In genomic region chr2:38987371-38987770, GRCm38 (mm10) we compare ENCODE assay signal across 17 mouse cellular contexts. TPM values are rescaled to one million over a fixed set of nuclear protein-coding genes. Genes with fewer than 3 reads are reported as not detected.
DNase-seq lines count a peak whose midpoint lies in the region; ATAC-seq and TF ChIP-seq lines count a peak whose summit lies in the region.
"Had no signal": no experiment of that assay in that cellular context is flagged by ENCODE, and none has a peak within 500 bp of the region (broad histone marks: within the 10 kb centered on the region; RNA-seq: fewer than 3 reads in every experiment).

No protein-coding gene starts in this region.

- no peaks in the 10 kb centered on the region for H3K36me3 ChIP-seq in lung, postnatal 0 days (ENCODE audit: insufficient read depth, low read length)
- H3K36me3 ChIP-seq in embryonic facial prominence, embryonic 13.5 days, result no peaks in the 10 kb centered on the region
- H3K36me3 ChIP-seq in stomach, embryonic 15.5 days, result no peaks in the 10 kb centered on the region
- H3K36me3 ChIP-seq: G1E; liver, embryonic 13.5 days had no signal

- H3K9ac ChIP-seq in lung, postnatal 0 days (replicated peaks; ENCODE audit: low read depth), result no peak overlapping the region
- no peak overlapping the region for H3K9ac ChIP-seq in embryonic facial prominence, embryonic 13.5 days
- H3K9ac ChIP-seq in stomach, embryonic 15.5 days, result no peak overlapping the region
- H3K9ac ChIP-seq: liver, embryonic 13.5 days had no signal

- no peaks in the 10 kb centered on the region for H3K27me3 ChIP-seq in lung, postnatal 0 days (replicated peaks; ENCODE audit: insufficient read depth, low read length)
- no peaks in the 10 kb centered on the region for H3K27me3 ChIP-seq in embryonic facial prominence, embryonic 13.5 days
- no peaks in the 10 kb centered on the region for H3K27me3 ChIP-seq in stomach, embryonic 15.5 days (replicated peaks)
- H3K27me3 ChIP-seq: liver, embryonic 13.5 days had no signal

- DNase-seq in gastrocnemius, adult 2 months, result peak; percentile 37
- DNase-seq in gastrocnemius, postnatal 25 days, result no peak
- no peak for DNase-seq in lung, postnatal 0 days (ENCODE audit: low spot score)
- no peak for DNase-seq in lung, postnatal 4 days
- no peak for DNase-seq in layer of hippocampus, postnatal 14 days (ENCODE audit: low spot score in 2 of 2)
- DNase-seq: cerebellum, adult 8-10 months; liver, embryonic 13.5 days; right cerebral cortex, postnatal 25 days had no signal

- intact Hi-C loops in gastrocnemius, adult 2 months (cut with DNase I), result no loop called here

- no peak for TF ChIP-seq EP300 in lung, postnatal 0 days (IDR thresholded peaks at IDR 0.05)

- H3K9me3 ChIP-seq in lung, postnatal 0 days (ENCODE audit: low read length), result no peaks in the 10 kb centered on the region
- H3K9me3 ChIP-seq in embryonic facial prominence, embryonic 13.5 days, result peaks cover 7% of the 10 kb centered on the region; the same call in 1 of the 2 replicates
- H3K9me3 ChIP-seq in stomach, embryonic 15.5 days, result no peaks in the 10 kb centered on the region

- 38% methylated on average over 1 of the region's 1 CpGs for WGBS in lung, postnatal 0 days
- WGBS in embryonic facial prominence, embryonic 13.5 days, result 67% methylated on average over 1 of the region's 1 CpGs
- 57% methylated on average over 1 of the region's 1 CpGs for WGBS in stomach, embryonic 15.5 days

- no peak for TF ChIP-seq CTCF in gastrocnemius, adult 2 months (IDR thresholded peaks at IDR 0.05)
- TF ChIP-seq CTCF in lung, postnatal 0 days (IDR thresholded peaks at IDR 0.05), result no peak

- no peaks in the 10 kb centered on the region for H3K4me1 ChIP-seq in lung, postnatal 0 days (ENCODE audit: insufficient read depth, low read depth, low read length)
- peaks cover 5% of the 10 kb centered on the region; the same call in 1 of the 2 replicates for H3K4me1 ChIP-seq in embryonic facial prominence, embryonic 13.5 days
- peaks cover 11% of the 10 kb centered on the region; the same call in 1 of the 2 replicates for H3K4me1 ChIP-seq in stomach, embryonic 15.5 days

- no peak overlapping the region for H3K4me3 ChIP-seq in gastrocnemius, adult 2 months
- no peak overlapping the region for H3K4me3 ChIP-seq in lung, postnatal 0 days (ENCODE audit: low read depth, low read length)
- H3K4me3 ChIP-seq in embryonic facial prominence, embryonic 13.5 days, result no peak overlapping the region
- H3K4me3 ChIP-seq in stomach, embryonic 15.5 days (replicated peaks), result no peak overlapping the region
- H3K4me3 ChIP-seq: layer of hippocampus, adult 2 months; liver, embryonic 13.5 days had no signal

- ATAC-seq in lung, postnatal 0 days, result peak; percentile 42
- ATAC-seq in embryonic facial prominence, embryonic 13.5 days (ENCODE audit: insufficient number of reproducible peaks, insufficient read depth, low FRiP score, low TSS enrichment, low read depth), result no peak
- ATAC-seq in stomach, embryonic 15.5 days (ENCODE audit: insufficient read depth, low FRiP score, low read depth), result no peak
- ATAC-seq in monocyte, adult 5-6 weeks (replicated peaks; ENCODE audit: insufficient number of reproducible peaks, low FRiP score, low TSS enrichment, poor library complexity, severe bottlenecking), result no peak
- ATAC-seq: forebrain, embryonic 14.5 days; inflammation-experienced regulatory T-cells, adult 6 months had no signal

- H3K27ac ChIP-seq in gastrocnemius, adult 2 months, result peak overlapping the region; percentile 60
- no peak overlapping the region for H3K27ac ChIP-seq in lung, postnatal 0 days (ENCODE audit: low read length)
- H3K27ac ChIP-seq in embryonic facial prominence, embryonic 13.5 days, result 0 out of 2 replicates have a peak overlapping the region, but pooled peaks have one; percentile 11
- peak overlapping the region; percentile 65; the same call in 1 of the 2 replicates for H3K27ac ChIP-seq in stomach, embryonic 15.5 days
- H3K27ac ChIP-seq: kidney, postnatal 0 days; layer of hippocampus, adult 2 months had no signal

- H3K4me2 ChIP-seq in lung, postnatal 0 days (replicated peaks; ENCODE audit: low read depth, low read length), result no peak overlapping the region
- no peak overlapping the region for H3K4me2 ChIP-seq in embryonic facial prominence, embryonic 13.5 days
- no peak overlapping the region for H3K4me2 ChIP-seq in stomach, embryonic 15.5 days
- H3K4me2 ChIP-seq: liver, embryonic 13.5 days; midbrain, embryonic 11.5 days had no signal

RNA-seq across cellular contexts. Expression of gene Wdr38, which starts 9.9 kb away (rescaled TPM):
- total RNA-seq in gastrocnemius, adult 2 months (2021), result under 1 TPM in 1 of 2 experiments, not detected in 1; 0.08 TPM
- under 1 TPM; 0.13 to 0.20 TPM for total RNA-seq in gastrocnemius, postnatal 25 days (2021)
- 2.6 and 3.1 TPM in 2 replicates for polyA plus RNA-seq in lung, postnatal 0 days (2015; fragmentation: Nextera tagmentation; extraction: Ambion mirVana)
- 2.0 and 2.2 TPM in 2 replicates for polyA plus RNA-seq in embryonic facial prominence, embryonic 13.5 days (2015; fragmentation: Nextera tagmentation; extraction: Ambion mirVana)
- polyA plus RNA-seq in stomach, embryonic 15.5 days (2015; fragmentation: Nextera tagmentation; extraction: Ambion mirVana), result 1.6 and 1.9 TPM in 2 replicates
- under 1 TPM; 0.36 to 0.55 TPM for total RNA-seq in layer of hippocampus, postnatal 14 days (2021)
- 0.68 to 1.2 TPM (median 0.95 TPM) in 3 replicates for total RNA-seq in monocyte, adult 5-6 weeks (2017)

RNA-seq across cellular contexts. Expression of gene Arpc5l, which starts 17.8 kb away (rescaled TPM):
- total RNA-seq in gastrocnemius, adult 2 months (2021), result 100 to 1,000 TPM; 109 to 118 TPM
- total RNA-seq in gastrocnemius, postnatal 25 days (2021), result 10 to 100 TPM; 91.4 to 91.7 TPM
- polyA plus RNA-seq in lung, postnatal 0 days (2015; fragmentation: Nextera tagmentation; extraction: Ambion mirVana), result 91.3 and 93.7 TPM in 2 replicates
- polyA plus RNA-seq in embryonic facial prominence, embryonic 13.5 days (2015; fragmentation: Nextera tagmentation; extraction: Ambion mirVana), result 123 TPM in 2 replicates
- polyA plus RNA-seq in stomach, embryonic 15.5 days (2015; fragmentation: Nextera tagmentation; extraction: Ambion mirVana), result 119 and 127 TPM in 2 replicates
- total RNA-seq in layer of hippocampus, postnatal 14 days (2021), result 10 to 100 TPM; 85.7 to 95.2 TPM
- total RNA-seq in monocyte, adult 5-6 weeks (2017), result 82.4 to 119 TPM (median 91.7 TPM) in 3 replicates

RNA-seq across cellular contexts. Expression of gene Rpl35, which starts 18.1 kb away (rescaled TPM):
- total RNA-seq in gastrocnemius, adult 2 months (2021), result 100 to 1,000 TPM; 264 to 300 TPM
- 100 to 1,000 TPM; 239 to 257 TPM for total RNA-seq in gastrocnemius, postnatal 25 days (2021)
- 675 and 704 TPM in 2 replicates for polyA plus RNA-seq in lung, postnatal 0 days (2015; fragmentation: Nextera tagmentation; extraction: Ambion mirVana)
- polyA plus RNA-seq in embryonic facial prominence, embryonic 13.5 days (2015; fragmentation: Nextera tagmentation; extraction: Ambion mirVana), result 1,096 and 1,227 TPM in 2 replicates
- polyA plus RNA-seq in stomach, embryonic 15.5 days (2015; fragmentation: Nextera tagmentation; extraction: Ambion mirVana), result 861 and 916 TPM in 2 replicates
- 100 to 1,000 TPM; 246 to 254 TPM for total RNA-seq in layer of hippocampus, postnatal 14 days (2021)
- total RNA-seq in monocyte, adult 5-6 weeks (2017), result 398 to 553 TPM (median 528 TPM) in 3 replicates

RNA-seq across cellular contexts. Expression of gene Olfml2a, which starts 55.6 kb away (rescaled TPM):
- total RNA-seq in gastrocnemius, adult 2 months (2021), result 1 to 10 TPM; 4.2 to 6.6 TPM
- 1 to 10 TPM; 6.3 to 7.5 TPM for total RNA-seq in gastrocnemius, postnatal 25 days (2021)
- 5.9 and 6.4 TPM in 2 replicates for polyA plus RNA-seq in lung, postnatal 0 days (2015; fragmentation: Nextera tagmentation; extraction: Ambion mirVana)
- 9.0 and 9.6 TPM in 2 replicates for polyA plus RNA-seq in embryonic facial prominence, embryonic 13.5 days (2015; fragmentation: Nextera tagmentation; extraction: Ambion mirVana)
- polyA plus RNA-seq in stomach, embryonic 15.5 days (2015; fragmentation: Nextera tagmentation; extraction: Ambion mirVana), result 3.5 TPM in 2 replicates
- total RNA-seq in layer of hippocampus, postnatal 14 days (2021), result 1 to 10 TPM; 2.7 to 3.5 TPM
- not detected in 3 replicates for total RNA-seq in monocyte, adult 5-6 weeks (2017)
- polyA plus RNA-seq: G1E had no signal

RNA-seq across cellular contexts. Expression of gene Nr6a1, which starts 59.9 kb away (rescaled TPM):
- 1 to 10 TPM; 3.4 to 4.8 TPM for total RNA-seq in gastrocnemius, adult 2 months (2021)
- total RNA-seq in gastrocnemius, postnatal 25 days (2021), result 1 to 10 TPM; 3.0 to 3.7 TPM
- polyA plus RNA-seq in lung, postnatal 0 days (2015; fragmentation: Nextera tagmentation; extraction: Ambion mirVana), result 0.53 and 0.74 TPM in 2 replicates
- 1.3 and 1.5 TPM in 2 replicates for polyA plus RNA-seq in embryonic facial prominence, embryonic 13.5 days (2015; fragmentation: Nextera tagmentation; extraction: Ambion mirVana)
- polyA plus RNA-seq in stomach, embryonic 15.5 days (2015; fragmentation: Nextera tagmentation; extraction: Ambion mirVana), result 1.5 and 2.3 TPM in 2 replicates
- total RNA-seq in layer of hippocampus, postnatal 14 days (2021), result 1 to 10 TPM; 4.2 to 6.0 TPM
- 0.29 to 2.2 TPM (median 1.1 TPM) in 3 replicates for total RNA-seq in monocyte, adult 5-6 weeks (2017)
